Mouse (Mus musculus): ENCODE results near the gene Rpl13a. TPM values are rescaled to one million over a fixed set of nuclear protein-coding genes. Genes with fewer than 3 reads are reported as not detected.

The Rpl13a gene
- 715 and 776 TPM in 2 replicates for polyA plus RNA-seq (2015; fragmentation: Nextera tagmentation; extraction: Ambion mirVana)

GRCm38 (mm10) chr7:45128624-45129246 lies at the start of gene Rpl13a:
Gene Rpl13a (minus strand): TSS chr7:45128761.

GRCm38 (mm10) chr7:45163735-45164490 lies 35.4 kb upstream of the Rpl13a start, which contains the start of gene Slc17a7:
Gene Slc17a7 (plus strand): TSS chr7:45163949.

GRCm38 (mm10) chr7:45154096-45154992 lies 25.8 kb upstream of the Rpl13a start, which contains the start of the genes Pih1d1 and Aldh16a1:
Gene Pih1d1 (plus strand): TSS chr7:45154303.
Gene Aldh16a1 (minus strand): TSS chr7:45154584.

GRCm38 (mm10) chr7:45135993-45136567 lies 7.5 kb upstream of the Rpl13a start, which contains the start of the genes Gm45713 and Flt3l:
Gene Gm45713 (minus strand): TSS chr7:45136231.
Gene Flt3l (minus strand): TSS chr7:45136432.

GRCm38 (mm10) chr7:45124224-45125143 lies 4.1 kb downstream of the Rpl13a start, which contains the start of gene Rps11:
Gene Rps11 (minus strand): TSS chr7:45124439.

GRCm38 (mm10) chr7:45103652-45104180 lies 24.8 kb downstream of the Rpl13a start, which contains the start of gene Fcgrt:
Gene Fcgrt (minus strand): TSS chr7:45103851.

GRCm38 (mm10) chr7:45092048-45092447 lies 36.5 kb downstream of the Rpl13a start, which contains the start of gene Rcn3:
Gene Rcn3 (minus strand): TSS chr7:45092221.

MicroRNA genes within 50 kb of the gene (microRNA counts, 519-probe panel; counts per million panel counts)
- 5,358 counts per million, percentile 68 among the panel's probes with 10 or more counts for microRNA mmu-miR-150

Small RNAs within 50 kb of the gene (microRNA-seq; reads per million reads assigned to microRNA genes)
- gene Mir150: 213 reads per million, percentile 54 among the genes with 10 or more reads in this experiment
- 9.0 reads per million, percentile 19 among the genes with 10 or more reads in this experiment for gene Mir5121
- gene Mir7055: not detected

Other genes with a start within 250 kb of the Rpl13a start
- 102 and 116 TPM in 2 replicates for gene Med25, start 236.0 kb downstream of the Rpl13a start, polyA plus RNA-seq (2015; fragmentation: Nextera tagmentation; extraction: Ambion mirVana)
- 15.0 and 17.1 TPM in 2 replicates for gene Fuz, start 232.7 kb downstream of the Rpl13a start, polyA plus RNA-seq (2015; fragmentation: Nextera tagmentation; extraction: Ambion mirVana)
- 115 and 126 TPM in 2 replicates for gene Ap2a1, start 199.3 kb downstream of the Rpl13a start, polyA plus RNA-seq (2015; fragmentation: Nextera tagmentation; extraction: Ambion mirVana)
- gene Tsks, start 185.6 kb downstream of the Rpl13a start, polyA plus RNA-seq (2015; fragmentation: Nextera tagmentation; extraction: Ambion mirVana): 0.13 and 0.25 TPM in 2 replicates
- gene Cpt1c, start 153.9 kb downstream of the Rpl13a start, polyA plus RNA-seq (2015; fragmentation: Nextera tagmentation; extraction: Ambion mirVana): 47.3 and 54.4 TPM in 2 replicates
- 421 and 486 TPM in 2 replicates for gene Prmt1, start 142.2 kb downstream of the Rpl13a start, polyA plus RNA-seq (2015; fragmentation: Nextera tagmentation; extraction: Ambion mirVana)
- gene Irf3, start 131.1 kb downstream of the Rpl13a start, polyA plus RNA-seq (2015; fragmentation: Nextera tagmentation; extraction: Ambion mirVana): 39.9 and 41.6 TPM in 2 replicates
- 9.2 and 11.8 TPM in 2 replicates for gene Bcl2l12, start 130.0 kb downstream of the Rpl13a start, polyA plus RNA-seq (2015; fragmentation: Nextera tagmentation; extraction: Ambion mirVana)
- gene Scaf1, start 112.4 kb downstream of the Rpl13a start, polyA plus RNA-seq (2015; fragmentation: Nextera tagmentation; extraction: Ambion mirVana): 46.4 and 54.3 TPM in 2 replicates
- 19.6 and 25.6 TPM in 2 replicates for gene Rras, start 110.8 kb downstream of the Rpl13a start, polyA plus RNA-seq (2015; fragmentation: Nextera tagmentation; extraction: Ambion mirVana)
- gene Prr12, start 75.9 kb downstream of the Rpl13a start, polyA plus RNA-seq (2015; fragmentation: Nextera tagmentation; extraction: Ambion mirVana): 9.7 and 11.6 TPM in 2 replicates
- gene Nosip, start 66.3 kb downstream of the Rpl13a start, polyA plus RNA-seq (2015; fragmentation: Nextera tagmentation; extraction: Ambion mirVana): 59.8 and 66.5 TPM in 2 replicates
- gene Prrg2, start 66.1 kb downstream of the Rpl13a start, polyA plus RNA-seq (2015; fragmentation: Nextera tagmentation; extraction: Ambion mirVana): 14.7 and 15.8 TPM in 2 replicates
- gene Rcn3, start 36.5 kb downstream of the Rpl13a start, polyA plus RNA-seq (2015; fragmentation: Nextera tagmentation; extraction: Ambion mirVana): 57.0 and 59.7 TPM in 2 replicates
- 50.0 and 59.6 TPM in 2 replicates for gene Fcgrt, start 24.9 kb downstream of the Rpl13a start, polyA plus RNA-seq (2015; fragmentation: Nextera tagmentation; extraction: Ambion mirVana)
- 748 and 784 TPM in 2 replicates for gene Rps11, start 4.3 kb downstream of the Rpl13a start, polyA plus RNA-seq (2015; fragmentation: Nextera tagmentation; extraction: Ambion mirVana)
- gene Gm45713, start 7.5 kb upstream of the Rpl13a start, polyA plus RNA-seq (2015; fragmentation: Nextera tagmentation; extraction: Ambion mirVana): 0.63 TPM in 1 of 2 replicates, not detected in the other
- gene Flt3l, start 7.7 kb upstream of the Rpl13a start, polyA plus RNA-seq (2015; fragmentation: Nextera tagmentation; extraction: Ambion mirVana): 2.4 and 2.9 TPM in 2 replicates
- 63.5 and 72.6 TPM in 2 replicates for gene Pih1d1, start 25.5 kb upstream of the Rpl13a start, polyA plus RNA-seq (2015; fragmentation: Nextera tagmentation; extraction: Ambion mirVana)
- gene Aldh16a1, start 25.8 kb upstream of the Rpl13a start, polyA plus RNA-seq (2015; fragmentation: Nextera tagmentation; extraction: Ambion mirVana): 14.5 and 17.7 TPM in 2 replicates
- gene Slc17a7, start 35.2 kb upstream of the Rpl13a start, polyA plus RNA-seq (2015; fragmentation: Nextera tagmentation; extraction: Ambion mirVana): 0.29 and 1.2 TPM in 2 replicates
- not detected in 2 replicates for gene Gfy, start 50.8 kb upstream of the Rpl13a start, polyA plus RNA-seq (2015; fragmentation: Nextera tagmentation; extraction: Ambion mirVana)
- gene Pth2, start 52.2 kb upstream of the Rpl13a start, polyA plus RNA-seq (2015; fragmentation: Nextera tagmentation; extraction: Ambion mirVana): not detected in 2 replicates
- gene Ccdc155, start 76.1 kb upstream of the Rpl13a start, polyA plus RNA-seq (2015; fragmentation: Nextera tagmentation; extraction: Ambion mirVana): 0.42 and 0.50 TPM in 2 replicates
- 27.6 and 29.1 TPM in 2 replicates for gene Dkkl1, start 83.4 kb upstream of the Rpl13a start, polyA plus RNA-seq (2015; fragmentation: Nextera tagmentation; extraction: Ambion mirVana)
- 18.3 and 18.6 TPM in 2 replicates for gene Tead2, start 87.0 kb upstream of the Rpl13a start, polyA plus RNA-seq (2015; fragmentation: Nextera tagmentation; extraction: Ambion mirVana)
- 3.1 and 4.6 TPM in 2 replicates for gene Cd37, start 110.4 kb upstream of the Rpl13a start, polyA plus RNA-seq (2015; fragmentation: Nextera tagmentation; extraction: Ambion mirVana)
- gene Slc6a16, start 112.3 kb upstream of the Rpl13a start, polyA plus RNA-seq (2015; fragmentation: Nextera tagmentation; extraction: Ambion mirVana): 2.2 and 2.6 TPM in 2 replicates
- not detected in 2 replicates for gene Slc6a21, start 148.8 kb upstream of the Rpl13a start, polyA plus RNA-seq (2015; fragmentation: Nextera tagmentation; extraction: Ambion mirVana)
- gene Trpm4, start 205.0 kb upstream of the Rpl13a start, polyA plus RNA-seq (2015; fragmentation: Nextera tagmentation; extraction: Ambion mirVana): 11.8 and 12.6 TPM in 2 replicates
- gene Hrc, start 206.5 kb upstream of the Rpl13a start, polyA plus RNA-seq (2015; fragmentation: Nextera tagmentation; extraction: Ambion mirVana): 0.52 and 0.62 TPM in 2 replicates
- gene Ppfia3, start 238.3 kb upstream of the Rpl13a start, polyA plus RNA-seq (2015; fragmentation: Nextera tagmentation; extraction: Ambion mirVana): 33.9 and 35.6 TPM in 2 replicates
- gene Lin7b, start 241.8 kb upstream of the Rpl13a start, polyA plus RNA-seq (2015; fragmentation: Nextera tagmentation; extraction: Ambion mirVana): 111 and 123 TPM in 2 replicates